Mouse (Mus musculus) ovary, postnatal 36 days (tissue): ENCODE data around the gene Itpr1.
"Not testable (repeated sequence)": the region's sequence is repeated elsewhere in the genome, so short reads cannot be mapped to it uniquely, and the experiment has no call there.

Experiments
- DNase-seq: peaks from one replicate; pipeline ENCODE4 v3.0.0; 2022; ENCODE audit warnings: low spot score, mixed read lengths

Itpr1 gene

DNA sequence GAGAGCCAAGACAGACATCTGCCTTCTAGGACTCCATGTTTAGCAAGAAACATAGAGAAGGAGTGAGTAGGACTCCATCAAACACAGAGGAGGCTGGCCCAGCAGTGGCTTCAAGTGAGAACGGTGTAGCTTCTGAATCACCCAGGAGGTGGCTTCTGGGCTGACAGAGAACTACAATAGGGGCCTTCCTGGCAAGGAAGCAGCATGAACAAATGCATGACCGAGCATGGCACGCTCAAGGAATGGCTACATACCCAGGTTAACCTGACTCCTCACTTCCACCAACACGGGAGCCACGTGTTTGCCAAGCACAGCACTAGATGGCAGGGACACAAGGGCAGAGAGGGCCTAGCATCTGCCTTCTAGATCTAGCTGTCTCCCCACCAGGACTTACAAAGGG, 332.6 kb downstream of the Itpr1 start:
- DNase-seq, result no peak

DNA sequence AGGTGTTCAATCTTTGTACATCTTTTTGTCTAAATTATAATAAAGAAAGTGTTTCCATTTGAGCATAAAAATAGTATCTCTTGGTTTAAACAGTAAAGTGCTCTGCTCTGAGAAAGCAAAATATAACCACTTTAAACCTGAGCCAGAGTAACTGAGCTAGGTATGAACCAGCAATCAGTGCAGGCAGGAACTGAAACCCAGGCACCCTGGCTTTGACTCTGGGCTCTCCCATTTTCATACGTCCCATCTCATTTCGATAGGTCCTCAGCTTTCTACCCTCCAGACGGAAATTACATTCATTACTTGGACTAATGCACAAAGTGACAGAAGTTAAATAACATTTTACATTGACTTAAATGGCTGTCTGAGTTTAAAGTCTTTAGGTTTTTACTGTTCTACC, 335.5 kb downstream of the Itpr1 start:
- DNase-seq, result no peak

DNA sequence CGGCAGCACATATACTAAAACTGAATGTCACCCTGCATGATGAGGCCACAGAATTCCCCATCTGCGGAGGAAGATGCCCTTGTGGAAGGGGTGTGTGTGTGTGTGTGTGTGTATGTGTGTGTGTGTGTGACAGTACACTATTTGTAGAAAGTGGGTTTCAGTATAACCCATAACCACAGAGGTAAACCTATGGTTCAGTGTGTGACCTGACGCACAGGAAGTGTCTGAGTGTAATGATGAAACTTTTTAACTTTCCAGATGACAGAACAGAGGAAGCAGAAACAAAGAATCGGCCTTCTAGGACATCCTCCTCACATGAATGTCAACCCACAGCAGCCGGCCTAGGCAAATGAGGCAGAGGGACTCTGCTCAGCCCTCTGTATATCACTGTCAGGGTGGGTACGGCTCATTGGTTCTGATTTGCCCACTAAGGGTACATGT, 336.6 kb downstream of the Itpr1 start:
- DNase-seq, result no peak

DNA sequence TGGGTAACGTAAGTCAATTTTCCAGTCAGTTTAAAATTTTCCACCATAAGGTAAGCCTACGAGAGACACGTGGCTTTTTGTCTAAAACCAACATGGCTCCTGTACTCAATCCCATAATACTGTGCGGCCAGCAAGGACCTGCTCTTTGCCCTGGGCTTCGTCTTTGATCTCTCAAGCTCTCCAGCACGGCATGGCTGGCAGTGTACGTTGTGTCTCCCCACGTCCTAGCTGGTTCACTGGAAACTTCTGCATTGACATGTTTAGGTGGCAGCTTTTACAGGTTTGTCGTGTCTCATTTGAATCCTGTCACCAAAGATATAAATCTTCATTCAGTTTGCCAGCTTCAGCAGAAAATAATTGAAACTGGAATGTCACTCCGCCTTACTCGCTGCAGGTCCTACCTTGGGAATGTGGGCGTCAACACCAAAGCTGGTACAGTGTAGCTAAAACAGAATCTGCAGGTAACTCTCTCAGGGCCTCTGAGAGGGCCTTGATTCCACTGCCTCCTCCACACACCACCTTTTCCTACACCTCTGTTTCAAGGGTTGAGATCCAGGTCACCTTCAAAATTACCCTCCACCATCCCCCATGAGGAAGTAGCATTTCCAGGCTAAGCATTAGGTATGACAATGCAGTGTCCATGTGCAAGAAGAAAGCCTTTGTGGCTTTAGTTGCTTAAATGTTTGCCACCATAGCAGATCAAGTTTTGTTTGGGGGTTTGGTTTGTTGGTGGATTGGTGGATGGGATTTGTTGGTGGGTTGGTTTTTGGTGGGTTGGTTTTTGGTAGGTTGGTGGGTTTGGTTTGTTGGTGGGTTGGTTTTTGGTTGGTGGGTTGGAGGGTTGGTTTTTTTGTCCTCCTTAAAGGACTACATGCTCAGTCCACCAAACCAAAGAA, 339.1 kb downstream of the Itpr1 start:
- DNase-seq, result no peak

DNA sequence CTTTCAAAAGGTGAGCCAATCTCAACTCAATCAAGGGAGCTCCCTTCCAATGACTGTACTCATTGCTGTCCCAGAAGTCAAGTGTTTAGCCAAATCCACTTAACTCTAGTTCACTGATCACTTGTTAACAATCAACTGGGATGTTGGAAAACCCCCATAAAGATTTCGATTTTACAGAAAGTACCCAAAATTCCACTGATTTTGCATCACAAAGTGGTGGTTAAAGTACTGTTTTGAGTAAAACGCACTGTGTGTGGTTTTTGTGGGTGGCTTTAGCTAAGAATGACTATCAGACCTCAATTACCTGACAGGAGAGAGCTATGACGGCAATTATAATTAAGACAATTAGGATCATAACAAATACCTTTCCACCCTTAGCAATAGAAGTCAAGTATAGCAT, 340.1 kb downstream of the Itpr1 start:
- no peak for DNase-seq

DNA sequence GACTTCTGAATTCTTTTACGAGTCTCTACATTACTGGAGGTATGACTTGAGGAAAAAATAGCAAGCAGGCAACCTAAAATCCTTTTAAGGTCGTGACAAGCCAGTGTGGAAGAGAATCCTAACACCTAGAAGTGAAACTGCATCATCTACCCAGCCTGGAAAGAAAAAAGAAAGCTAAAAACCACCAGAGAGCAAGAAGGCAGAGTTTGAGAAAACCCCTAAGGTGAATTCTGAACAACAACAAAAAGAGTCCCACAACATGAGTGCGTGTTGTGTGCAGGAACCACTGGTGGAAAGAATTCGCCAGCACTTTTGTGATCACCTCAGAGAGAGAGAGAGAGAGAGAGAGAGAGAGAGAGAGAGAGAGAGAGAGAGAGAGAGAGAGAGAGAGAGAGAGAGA, 340.6 kb downstream of the Itpr1 start:
- no peak for DNase-seq

DNA sequence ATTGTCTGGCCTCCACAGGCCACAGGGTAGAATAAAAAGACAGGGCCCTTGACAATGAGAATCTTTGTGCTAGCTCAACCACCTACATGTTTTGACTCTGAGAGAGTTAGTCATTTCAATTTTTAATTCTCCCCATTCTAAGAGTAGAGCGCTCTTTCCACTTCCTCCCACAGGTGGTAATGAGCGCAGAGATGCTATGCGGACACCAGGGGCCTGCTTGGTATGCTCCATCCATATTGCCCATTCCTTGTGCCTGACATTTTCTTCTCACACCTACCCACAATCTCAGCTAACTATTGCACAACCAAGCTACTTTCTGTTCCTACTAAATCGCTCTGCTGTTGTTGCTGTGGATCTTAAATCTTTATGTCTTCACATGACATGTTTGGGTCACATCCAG, 341.5 kb downstream of the Itpr1 start:
- DNase-seq, result no peak

DNA sequence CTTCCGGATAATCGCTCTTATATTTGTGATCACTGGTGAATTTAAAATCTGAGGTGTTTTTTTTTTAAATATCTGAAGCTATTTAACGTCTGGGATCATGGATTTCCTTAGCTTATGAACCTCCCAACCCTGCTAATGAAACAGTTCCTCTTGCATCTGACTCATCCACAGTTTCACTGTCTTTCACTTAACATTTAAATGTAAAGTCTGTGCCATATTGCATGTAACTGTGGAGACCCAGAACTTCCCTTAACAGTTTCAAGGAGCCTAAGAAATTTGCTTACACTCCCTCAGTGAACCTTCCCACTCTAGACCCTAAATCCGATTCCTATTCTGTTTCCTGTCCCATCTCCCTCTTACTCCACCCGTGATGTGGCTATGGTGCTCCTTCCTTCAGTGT, 342.0 kb downstream of the Itpr1 start:
- DNase-seq, result no peak

DNA sequence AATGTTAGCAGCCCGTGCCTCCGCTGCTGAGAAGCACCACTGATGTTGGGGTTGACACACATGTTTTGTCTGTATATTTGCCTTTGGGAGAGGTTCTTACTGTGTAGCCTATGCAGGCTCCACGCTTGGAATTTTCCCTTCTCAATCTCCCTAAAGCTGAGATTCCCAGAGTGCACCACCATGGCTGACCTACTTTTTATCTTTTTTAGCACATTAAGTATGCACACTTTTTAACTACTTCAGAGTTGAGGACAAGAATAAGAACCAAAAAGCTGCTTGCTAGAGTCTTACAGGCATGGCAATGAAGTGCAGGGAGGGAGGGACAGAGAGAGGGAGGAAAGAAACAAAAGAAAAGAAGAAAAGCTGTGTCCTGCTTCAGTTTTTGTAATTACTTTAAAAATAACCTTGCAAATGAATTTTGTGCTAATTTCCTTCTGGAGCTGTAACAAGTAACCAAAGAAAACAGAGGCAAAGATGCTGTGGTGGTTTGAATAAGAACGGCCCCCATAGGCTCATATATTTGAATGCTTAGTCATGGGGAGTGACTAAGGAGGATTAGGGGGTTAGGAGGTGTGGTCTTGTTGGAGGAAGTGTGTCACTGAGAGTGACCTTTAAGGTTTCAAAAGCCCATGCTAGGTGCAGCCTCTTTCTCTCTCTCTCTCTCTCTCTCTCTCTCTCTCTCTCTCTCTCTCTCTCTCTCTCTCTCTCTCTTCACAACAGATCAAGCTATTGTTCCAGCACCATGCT, 344.9 kb downstream of the Itpr1 start:
- no peak for DNase-seq

DNA sequence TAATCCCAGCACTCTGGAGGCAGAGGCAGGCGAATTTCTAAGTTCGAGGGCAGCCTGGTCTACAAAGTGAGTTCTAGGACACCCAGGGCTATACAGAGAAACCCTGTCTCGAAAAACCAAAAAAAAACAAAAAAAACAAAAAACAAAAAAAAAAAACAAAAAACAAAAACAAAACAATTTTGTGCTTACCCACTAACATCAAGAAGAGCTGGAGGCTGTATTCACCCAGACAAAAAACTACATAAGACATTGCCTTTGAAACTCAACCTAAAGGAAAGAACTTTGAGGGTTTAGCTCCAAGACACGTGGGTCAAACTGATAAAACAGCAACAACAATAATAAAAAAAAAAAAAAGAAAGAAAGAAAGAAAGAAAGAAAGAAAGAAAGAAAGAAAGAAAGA, 346.3 kb downstream of the Itpr1 start:
- DNase-seq, result not testable (repeated sequence)

DNA sequence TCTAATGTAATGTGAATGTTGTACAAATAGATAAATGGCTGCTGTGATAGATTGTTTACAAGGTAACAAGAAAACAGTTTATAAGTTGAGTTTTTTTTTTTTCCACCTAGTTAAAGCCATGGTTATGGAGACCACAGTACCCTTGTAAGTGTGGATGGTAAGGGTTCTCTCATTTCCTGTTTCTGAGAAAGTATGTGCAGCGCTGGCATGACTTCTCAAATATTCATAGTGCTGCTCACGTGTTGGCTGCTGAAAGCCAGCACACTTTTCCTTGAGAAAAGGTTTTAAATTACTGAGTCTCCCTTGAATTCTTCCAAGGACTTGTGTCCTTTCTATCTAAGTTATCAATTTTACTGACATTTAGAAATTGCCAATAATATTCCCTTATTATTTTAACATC, 350.1 kb downstream of the Itpr1 start:
- no peak for DNase-seq

DNA sequence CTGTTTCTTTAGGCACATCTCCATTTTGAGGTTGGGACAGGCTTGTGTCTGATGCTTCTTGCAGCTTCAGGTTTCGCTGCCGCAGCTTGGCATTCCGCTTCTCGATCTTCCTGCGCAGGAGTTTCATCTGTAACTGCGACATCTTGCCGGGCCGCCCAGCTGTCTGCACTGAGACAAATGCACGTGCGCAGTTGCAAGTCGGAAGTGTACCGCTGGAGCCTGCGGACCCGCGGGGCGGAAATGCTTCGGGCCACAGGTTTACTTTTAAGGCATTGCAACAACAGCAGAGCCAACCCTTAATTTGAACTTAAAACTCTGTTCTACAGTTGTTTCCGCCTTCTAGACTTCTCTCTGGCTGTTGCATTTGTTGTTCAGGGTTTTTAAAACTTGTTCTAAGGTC, 352.6 kb downstream of the Itpr1 start:
- DNase-seq, result not testable (repeated sequence)

DNA sequence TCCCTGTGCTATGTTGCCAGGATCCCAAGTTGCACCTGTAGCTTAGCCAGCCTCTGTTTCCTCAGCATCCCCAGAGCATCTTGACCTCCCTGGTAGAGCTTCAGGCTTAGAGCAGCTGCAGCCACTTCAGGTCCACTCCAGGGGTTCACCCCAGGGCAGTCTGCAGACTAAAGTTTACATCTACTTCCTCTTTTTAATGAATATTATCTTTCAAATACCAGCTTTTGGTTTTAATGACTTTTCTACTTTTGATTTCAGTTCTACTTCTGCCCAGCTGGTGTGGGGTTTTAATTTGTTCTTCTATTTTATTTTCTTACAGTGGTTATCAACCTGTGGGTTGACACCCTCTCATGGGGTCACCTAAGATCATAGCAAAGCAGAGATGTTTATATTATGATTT, 353.7 kb downstream of the Itpr1 start:
- DNase-seq, result no peak

DNA sequence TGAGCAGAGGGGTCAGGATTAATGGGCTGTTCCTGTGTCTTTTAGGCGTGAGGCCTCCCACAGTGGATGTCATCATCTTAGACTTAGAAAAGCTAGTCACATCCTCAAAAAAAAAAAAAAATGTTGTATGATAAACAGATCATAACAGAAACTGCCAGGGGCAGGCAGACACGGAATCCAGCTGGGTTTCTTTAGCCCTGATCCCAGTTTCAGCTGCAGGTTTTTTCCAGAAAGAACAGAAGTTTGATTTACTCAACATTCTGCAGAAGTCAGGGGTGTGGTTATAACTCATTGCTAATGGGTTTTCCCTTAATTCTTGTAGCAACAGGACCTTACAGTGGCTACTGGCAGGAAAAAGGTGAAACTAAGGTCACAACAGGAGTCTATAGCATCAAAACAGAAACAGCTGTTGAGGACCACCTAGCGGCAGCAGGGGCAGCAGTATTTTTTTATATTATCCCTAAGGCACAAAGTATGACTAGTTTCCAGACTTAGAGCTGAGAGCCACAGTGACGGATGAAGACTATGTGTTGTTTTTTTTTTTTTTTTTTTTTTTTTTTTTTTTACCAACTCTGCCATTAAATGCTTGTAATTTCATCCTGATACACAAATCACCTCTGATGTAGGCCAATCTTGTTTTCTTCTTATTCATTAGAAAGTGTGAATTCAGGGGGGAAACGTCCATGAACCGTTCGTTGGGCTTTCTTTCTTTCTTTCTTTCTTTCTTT, 356.7 kb downstream of the Itpr1 start:
- no peak for DNase-seq

DNA sequence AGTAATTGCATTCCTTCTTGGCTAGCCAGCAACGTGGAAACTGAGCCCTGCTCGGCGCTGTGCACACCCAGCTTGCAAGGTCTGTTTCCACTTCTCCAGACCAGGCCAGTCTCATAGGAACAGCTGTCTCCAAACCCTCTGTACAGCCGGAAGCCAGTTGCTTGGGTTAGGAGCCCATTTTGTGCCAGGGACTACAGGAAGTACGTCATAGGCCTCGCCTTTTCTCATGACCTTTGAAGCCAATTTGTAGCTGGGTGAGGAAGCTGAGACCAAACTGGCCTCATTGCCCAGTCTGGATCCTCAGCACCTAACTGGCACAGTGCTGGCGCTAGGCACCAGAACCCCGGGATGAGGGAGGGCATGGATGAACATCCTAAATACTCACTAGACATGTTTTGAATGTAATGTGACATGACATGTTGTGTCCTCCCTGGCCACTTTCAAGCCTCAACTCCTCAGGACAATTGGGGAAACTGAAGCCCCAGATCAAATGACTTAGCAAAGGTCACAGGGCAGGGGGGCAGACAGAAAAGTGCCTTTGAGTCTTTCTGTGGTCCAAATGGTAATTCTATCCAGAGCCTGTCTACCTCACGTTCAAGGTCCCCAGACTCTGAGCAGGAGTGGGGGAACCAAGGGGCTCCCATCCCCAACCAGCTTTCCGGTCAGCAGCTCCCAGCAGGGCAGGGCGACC, 357.6 kb downstream of the Itpr1 start:
- DNase-seq, result peak; percentile 23

DNA sequence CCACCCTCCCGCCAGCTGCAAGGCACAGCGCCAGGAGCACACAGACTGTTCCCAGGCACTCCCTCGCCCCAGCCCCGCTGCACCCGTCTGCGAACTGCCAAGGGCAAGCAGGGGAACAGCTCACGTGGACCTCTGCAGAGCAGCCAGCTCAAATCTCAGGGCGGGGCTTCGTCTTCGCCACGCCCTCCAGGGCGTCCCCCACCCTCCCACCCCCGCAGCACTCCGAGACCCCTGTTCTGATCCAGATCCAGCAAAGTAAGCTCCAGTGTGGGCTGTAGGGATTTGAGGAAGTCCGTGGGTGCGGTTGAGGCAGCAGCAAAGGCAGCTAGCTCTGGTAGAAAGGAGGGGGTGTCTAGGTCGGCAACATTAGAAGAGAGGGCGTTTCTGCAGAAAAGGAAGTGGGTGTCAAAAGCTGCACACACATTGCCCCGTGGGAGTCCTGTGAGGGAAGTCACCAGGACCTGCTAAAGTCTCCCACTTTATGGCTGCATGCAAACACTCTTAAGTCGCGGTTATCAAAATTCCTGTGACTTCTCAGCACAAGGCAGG, 358.2 kb downstream of the Itpr1 start:
- DNase-seq, result peak; percentile 92

DNA sequence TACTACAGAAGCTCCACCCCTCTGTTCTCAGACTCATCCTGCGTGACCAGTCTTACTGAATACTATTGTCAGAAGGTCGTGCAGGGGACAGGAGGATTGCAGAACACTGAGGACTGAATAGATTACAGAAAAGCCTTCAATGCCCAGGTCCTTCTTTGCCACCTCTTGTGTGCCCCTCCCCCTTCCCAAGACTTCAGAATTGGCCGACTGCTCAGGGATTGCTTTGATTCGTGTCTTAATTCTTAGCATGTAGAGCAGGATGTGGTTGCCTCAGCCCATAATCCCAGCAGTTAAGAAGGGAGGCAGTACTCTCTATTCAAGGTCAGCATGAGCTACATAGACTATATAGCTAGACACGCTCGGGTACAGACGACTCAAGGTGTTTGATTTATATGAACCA, 359.8 kb downstream of the Itpr1 start:
- no peak for DNase-seq

DNA sequence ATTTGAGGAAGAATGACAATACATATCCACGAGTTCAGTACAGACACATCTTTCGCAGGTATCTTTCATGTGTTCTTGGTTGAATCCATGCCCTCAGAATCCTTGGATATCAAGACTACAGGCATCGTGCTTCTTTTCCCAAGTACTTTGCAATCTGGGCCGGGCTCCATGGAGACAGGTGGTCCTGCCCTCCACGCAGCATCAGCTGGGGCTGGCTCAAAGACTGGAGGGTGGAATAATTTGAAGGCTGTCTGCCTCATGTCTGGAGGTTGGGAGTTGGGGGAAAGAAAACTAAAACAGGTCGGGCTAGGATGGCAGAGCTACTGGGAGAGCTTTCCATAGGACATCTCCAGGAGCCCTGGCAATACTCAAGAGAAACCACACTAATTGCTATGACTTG, 364.2 kb downstream of the Itpr1 start:
- DNase-seq, result no peak

DNA sequence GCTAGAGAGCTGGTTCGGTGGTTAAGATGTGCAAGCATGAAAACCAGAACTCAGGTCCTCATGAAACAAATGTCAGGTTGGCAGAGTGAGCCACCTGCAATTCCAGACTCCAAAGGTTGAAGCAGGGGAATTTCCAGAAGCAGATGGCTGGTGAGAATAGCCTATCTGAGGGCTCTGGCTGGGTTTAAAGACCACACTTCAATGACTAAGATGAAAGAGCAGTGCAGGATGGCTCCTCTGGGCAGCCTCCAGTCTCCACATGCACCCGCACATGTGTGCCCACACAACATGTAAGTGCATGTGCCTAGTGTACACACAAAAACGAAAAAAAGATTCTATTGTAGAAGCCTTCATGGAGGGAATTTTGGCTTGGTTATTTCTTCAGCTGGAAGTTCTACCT, 375.5 kb downstream of the Itpr1 start:
- no peak for DNase-seq

DNA sequence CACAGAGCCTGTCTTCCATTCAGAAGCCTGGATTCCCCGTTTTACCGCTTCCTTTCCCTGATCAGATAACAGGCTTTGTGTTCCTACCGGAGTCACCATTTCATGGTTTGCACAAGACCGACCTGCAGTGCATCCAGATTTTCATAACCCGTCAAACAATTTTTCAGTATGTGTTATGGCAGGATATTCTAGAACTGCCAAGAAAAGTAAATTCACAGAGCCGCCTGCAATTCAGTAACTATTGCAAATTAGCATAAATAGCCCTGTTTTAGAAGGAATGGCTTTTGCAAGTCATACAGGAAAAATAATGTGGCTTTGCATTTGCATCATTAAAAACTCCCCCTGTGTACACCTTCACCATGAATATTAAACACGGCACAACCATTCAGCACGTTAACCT, 379.3 kb downstream of the Itpr1 start:
- DNase-seq, result no peak

DNA sequence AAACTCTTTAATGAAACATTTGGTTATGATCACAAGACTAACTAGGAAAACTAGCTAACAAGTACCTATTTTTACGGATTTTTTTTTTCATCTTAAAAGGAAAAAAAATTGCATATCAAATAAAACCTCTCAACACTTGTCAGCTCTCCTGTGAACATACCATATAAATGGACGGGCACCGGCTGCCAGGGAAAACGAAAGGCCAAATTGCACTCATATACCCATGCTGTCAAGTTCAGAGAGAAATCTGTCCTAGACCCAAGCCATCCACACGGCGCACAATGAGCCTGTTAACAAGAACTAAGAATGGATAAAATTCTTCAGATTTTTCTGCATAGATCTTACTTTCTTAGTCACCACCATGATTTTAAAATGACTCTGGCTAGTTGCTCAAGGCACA, 379.7 kb downstream of the Itpr1 start:
- DNase-seq, result no peak
